Mouse (Mus musculus): Measurements from ENCODE around the gene Bcl2l13.
"Not testable (repeated sequence)": the region's sequence is repeated elsewhere in the genome, so short reads cannot be mapped to it uniquely, and the experiment has no call there.

The Bcl2l13 gene

DNA sequence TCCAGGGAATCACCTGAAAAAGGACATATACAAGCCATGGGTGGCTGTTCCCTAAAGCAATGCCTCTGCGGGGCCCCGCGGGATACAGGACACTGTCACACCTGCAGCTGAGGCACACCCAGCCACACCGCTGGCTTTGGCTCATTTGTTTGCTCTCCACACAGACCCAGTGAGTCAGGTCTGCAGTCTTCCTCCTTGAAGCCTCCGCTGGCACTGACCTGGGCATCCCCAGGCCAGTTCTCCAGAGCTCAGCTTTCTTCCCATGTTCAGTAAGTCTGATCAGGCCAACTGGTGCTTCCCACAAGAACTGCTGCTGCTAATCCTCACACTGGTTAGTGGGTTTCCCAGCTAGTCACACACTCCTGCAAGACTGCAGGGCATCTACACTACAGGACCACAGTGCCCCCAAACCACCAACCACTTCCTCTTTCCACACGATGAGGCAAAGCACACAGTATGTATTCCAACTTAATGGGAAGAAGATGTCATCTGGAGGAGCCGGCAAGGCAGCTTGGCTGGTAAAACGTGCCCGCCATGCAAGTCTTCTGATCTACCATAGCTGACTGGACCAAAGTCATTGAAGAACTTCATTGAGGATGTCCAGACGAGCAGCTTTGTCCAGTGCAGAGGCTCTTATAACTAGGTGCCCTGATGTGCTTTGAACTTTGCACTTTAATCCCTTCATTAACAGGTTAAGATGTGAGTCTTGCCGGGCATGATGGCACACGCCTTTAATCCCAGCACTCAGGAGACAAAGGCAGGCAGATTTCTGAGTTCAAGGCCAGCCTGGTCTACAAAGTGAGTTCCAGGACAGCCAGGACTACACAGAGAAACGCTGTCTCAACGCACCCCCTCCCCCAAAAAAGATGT lies 66.0 kb downstream of the Bcl2l13 start:
- peak; percentile 48 to 51 for DNase-seq (ENCODE audit: low spot score in 2 of 2)

- peak in 1 of 2 experiments; percentile 55 for DNase-seq (ENCODE audit: low spot score in 2 of 2)
Measured at GRCm38 (mm10) chr6:120903450-120903912, 67.5 kb downstream of the Bcl2l13 start.

DNA sequence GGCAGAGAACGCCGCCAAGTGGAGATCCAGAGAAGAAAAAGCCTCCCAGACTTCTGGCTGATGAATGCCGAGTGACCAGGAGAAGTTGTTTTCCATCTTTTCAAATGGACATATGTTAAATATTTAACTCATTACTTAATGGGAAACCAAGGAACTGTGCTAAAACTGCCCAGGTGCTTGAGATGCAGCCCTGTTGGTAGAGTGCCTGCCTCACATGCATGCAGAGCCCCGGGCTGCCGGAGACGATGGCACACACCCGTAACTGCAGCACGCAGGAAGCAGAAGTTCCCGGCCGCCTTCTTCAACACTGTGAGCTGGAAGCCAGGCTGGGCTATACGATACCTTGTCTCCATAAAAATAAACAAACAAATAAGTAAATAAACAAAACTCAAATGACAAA lies 67.9 kb downstream of the Bcl2l13 start:
- no peak for DNase-seq (ENCODE audit: low spot score in 2 of 2)

- no peak for DNase-seq (ENCODE audit: low spot score in 2 of 2)
Measured at GRCm38 (mm10) chr6:120905111-120905510, 69.1 kb downstream of the Bcl2l13 start.

- no peak for DNase-seq (ENCODE audit: low spot score in 2 of 2)
Measured at GRCm38 (mm10) chr6:120906521-120906920, 70.5 kb downstream of the Bcl2l13 start.

GRCm38 (mm10) chr6:120907876-120908597 lies 72.0 kb downstream of the Bcl2l13 start:
- DNase-seq (ENCODE audit: low spot score in 2 of 2) = not testable (repeated sequence)

- DNase-seq (ENCODE audit: low spot score in 2 of 2) = no peak
Measured at GRCm38 (mm10) chr6:120909501-120909900, 73.5 kb downstream of the Bcl2l13 start.

DNA sequence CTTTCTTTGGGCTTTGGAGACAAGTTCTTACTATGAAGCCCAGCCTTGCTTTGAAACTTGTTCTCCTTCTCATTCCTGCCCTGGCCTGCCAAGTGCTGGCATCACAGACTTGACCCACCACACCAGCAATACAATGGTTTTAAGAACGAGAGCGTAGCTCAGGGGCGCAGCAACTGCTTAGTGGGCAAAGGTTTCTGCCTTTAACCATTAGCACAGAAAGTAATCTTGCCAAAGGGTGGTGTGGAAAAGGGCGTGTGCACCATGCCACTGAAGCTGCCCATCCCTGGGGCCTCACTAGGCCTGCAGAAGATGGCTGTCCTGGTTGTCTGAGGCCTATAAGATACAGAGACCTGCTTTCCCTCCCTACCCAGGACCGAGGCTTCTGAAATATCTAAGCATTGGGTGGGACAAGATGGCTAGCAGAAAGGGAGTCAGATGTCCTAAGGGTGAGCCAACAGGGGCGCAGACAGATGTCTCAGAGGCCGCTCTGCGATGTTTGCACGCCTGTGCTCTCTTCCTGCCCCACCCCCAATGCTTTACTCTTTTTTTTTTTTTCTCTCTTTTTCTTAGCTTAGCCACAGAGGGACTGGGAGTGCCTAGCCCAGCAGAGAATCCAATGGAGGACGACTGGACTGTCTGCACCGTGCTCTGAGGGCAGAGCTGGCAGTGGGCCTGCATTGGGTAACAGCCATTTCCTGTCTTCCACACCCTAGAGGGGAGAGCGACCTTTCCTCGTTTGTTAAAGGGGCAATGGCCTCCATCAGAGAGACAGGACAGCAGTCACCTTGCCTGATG lies 75.4 kb downstream of the Bcl2l13 start:
- no peak for DNase-seq (ENCODE audit: low spot score in 2 of 2)

GRCm38 (mm10) chr6:120912931-120913330 lies 76.9 kb downstream of the Bcl2l13 start:
- no peak for DNase-seq (ENCODE audit: low spot score in 2 of 2)

DNA sequence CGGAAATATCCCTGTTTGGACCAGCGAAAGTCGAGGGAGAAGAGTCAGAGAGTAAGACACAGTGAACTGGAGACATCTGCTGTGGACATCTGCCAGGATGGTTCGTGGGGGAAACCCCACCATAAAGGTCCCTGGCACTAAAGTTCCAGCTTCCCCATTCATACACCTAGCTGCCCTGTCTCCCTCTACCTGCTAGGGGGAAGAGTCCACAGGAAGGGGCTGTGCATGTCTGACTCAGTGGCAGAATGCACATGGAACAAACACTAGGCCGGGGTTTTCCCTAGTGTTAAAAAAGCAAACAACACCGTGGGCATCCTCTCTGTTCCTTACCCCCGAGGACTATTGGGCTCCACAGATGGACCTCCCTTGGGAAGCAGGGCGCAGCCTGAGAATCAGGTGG lies 77.8 kb downstream of the Bcl2l13 start:
- no peak for DNase-seq (ENCODE audit: low spot score in 2 of 2)

GRCm38 (mm10) chr6:120914533-120914910 lies 78.5 kb downstream of the Bcl2l13 start:
- DNase-seq (ENCODE audit: low spot score in 2 of 2) = no peak

DNA sequence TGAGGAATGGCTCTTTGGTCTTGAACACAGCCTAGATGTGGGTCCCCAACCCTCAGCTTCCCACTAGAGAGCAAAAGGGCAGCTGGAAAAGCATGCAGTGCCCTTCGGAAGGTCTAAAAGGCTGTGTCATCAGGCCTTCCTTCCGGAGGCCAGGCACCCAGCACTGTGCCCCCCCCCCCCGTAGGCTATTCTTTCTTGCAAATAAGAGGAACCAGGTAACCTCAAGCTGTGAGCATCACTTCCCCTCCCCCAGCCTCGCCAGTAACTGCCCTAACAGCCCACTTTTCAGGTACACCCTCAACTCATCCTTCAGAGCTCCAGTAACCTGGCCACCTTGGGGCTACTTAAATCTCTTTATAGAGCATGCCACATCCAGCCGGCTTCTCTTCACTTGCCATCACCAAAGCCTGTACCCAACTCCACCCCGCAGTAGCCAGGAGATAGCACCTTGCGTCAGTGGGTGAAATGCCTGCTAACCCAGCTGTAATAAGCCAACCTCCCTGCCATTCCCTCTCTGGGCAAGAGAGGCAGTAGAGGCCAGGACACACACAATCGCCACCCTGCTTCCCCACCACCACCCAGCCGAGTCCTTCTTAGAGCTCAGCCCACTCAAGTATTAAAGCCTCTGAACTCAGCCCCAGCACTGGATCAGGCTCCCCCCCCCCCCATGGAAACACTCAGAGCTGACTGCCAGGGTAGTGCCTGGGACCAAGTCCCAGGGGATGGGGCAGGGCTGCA lies 79.1 kb downstream of the Bcl2l13 start:
- DNase-seq (ENCODE audit: low spot score in 2 of 2) = peak; percentile 62

DNA sequence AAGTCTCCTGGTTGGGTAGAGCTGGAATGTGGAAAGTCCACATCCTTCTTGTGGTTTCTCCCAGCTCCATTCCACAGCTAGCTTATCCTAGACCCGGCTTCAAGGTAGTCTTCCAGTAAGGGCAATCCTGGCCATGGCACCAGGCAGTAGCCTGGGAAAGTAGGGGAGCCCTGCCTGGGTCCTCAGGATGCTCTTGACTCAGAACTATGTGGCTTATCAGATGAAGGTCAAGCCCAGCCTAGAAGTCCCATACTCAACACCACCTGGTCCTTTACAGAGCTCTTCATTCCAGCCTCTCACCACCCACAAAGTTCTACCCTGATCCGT lies 79.6 kb downstream of the Bcl2l13 start:
- no peak for DNase-seq (ENCODE audit: low spot score in 2 of 2)

DNA sequence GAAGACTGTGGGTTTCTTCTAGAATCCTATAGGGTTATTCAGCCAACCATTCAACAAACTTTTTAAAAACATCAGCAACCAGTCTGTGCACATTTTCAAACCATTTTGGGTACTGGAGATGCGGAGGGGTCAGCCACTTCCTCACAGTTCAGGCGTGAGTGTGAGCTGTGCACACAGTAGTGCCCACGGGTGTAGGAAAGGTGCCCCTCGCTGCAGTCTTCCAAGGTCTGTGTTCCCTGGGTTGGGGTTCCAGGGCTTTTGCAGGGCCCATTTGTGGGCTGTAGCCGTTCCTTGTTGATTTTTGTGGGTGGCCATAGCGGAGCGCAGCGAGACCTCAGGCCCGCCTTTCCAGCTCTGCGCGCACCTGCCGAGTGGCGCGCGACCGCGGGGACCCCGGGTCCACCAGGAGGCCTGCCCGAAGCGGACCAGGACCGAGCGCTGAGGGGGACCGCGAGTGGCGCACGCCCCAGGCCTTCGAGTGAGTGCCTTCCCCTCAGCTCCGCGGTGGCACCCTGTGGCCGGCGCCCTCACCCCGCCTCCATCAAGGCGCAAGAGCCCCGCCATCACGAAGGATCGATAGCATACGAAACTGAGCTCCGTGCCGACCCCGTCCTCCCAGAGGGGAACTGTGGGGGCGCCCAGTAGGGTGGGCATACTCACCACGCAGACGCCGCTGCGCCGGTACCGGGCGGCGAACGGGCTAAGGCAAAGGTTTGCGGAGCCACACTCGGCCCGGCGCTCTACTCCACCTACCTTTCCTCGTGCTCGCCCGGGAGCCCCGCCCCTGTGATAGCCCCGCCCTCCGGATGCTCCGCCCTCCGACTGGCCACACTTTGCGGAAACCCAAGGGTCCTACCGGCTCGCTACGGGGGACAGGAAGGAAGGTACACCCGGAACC lies 80.3 kb downstream of the Bcl2l13 start, which contains the start of gene Bid:
TSS of gene Bid (minus strand) at position 780 of the 898 bp plus-strand sequence.
- DNase-seq (ENCODE audit: low spot score in 2 of 2) = peak; percentile 97

- not testable (repeated sequence) for DNase-seq (ENCODE audit: low spot score in 2 of 2)
Measured at GRCm38 (mm10) chr6:120916972-120917881, 81.2 kb downstream of the Bcl2l13 start.

DNA sequence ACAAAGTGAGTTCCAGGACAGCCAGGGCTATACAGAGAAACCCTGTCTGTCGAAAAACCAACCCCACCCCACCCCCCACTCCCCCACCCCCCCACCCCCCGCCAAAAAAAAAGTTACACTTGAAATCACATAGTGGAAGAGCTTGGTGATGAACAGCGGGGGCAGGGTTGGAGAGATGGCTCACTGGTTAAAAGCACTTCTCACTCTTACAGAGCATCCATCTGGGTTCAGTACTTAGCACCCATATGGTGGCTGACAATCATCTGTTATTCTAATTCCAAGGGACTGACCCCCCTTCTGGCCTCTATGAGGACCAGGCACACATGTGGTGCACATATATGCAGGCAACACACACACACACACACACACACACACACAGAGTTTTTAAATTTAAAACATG lies 82.0 kb downstream of the Bcl2l13 start:
- no peak for DNase-seq (ENCODE audit: low spot score in 2 of 2)

DNA sequence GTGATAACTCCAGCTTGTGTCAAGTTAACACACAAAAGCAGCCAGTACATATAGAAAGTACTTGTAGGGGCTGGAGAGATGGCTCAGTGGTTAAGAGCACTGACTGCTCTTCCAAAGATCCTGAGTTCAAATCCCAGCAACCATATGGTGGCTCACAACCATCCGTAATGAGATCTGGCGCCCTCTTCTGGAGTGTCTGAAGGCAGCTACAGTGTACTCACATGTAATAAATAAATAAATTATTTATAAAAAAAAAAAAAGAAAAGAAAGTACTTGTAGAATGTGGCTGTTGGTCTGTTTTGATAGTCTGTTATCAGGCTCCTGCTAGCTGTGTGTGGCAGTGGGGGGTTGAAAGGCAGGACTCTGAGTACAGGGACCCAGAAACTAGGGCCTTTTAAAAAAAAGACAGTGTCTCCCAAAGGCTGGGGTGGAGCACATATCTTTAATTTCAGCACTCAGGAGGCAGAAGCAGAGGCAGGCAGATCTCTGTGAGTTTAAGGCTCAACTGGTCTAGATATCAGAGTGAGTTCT lies 88.8 kb downstream of the Bcl2l13 start:
- not testable (repeated sequence) for DNase-seq (ENCODE audit: low spot score in 2 of 2)

DNA sequence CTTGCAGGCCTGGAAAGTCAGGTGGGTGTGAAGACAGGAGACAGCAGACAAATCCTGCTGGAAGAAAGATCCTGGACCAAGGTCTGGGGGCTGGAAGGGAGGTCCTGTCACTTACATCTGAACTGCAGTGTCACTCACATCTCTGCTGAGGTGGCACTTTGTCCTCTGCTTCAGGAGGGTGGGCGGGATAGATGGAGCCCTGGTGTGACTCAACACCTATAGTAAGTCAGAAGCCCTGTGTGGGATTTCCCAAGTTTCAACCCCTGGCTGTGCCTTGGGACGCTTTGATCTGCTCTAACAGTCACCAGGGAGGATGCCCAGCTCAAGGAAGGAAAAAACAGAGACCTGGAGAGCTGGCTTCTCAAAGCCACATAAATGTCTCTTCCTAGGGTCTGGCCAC lies 90.9 kb downstream of the Bcl2l13 start:
- no peak for DNase-seq (ENCODE audit: low spot score in 2 of 2)

- DNase-seq (ENCODE audit: low spot score in 2 of 2) = no peak
Measured at GRCm38 (mm10) chr6:120927765-120928164, 91.8 kb downstream of the Bcl2l13 start.
